Mouse (Mus musculus): ENCODE results near the gene Rapgef2.
A peak's percentile ranks its signal among the peaks of the same experiment; 100 is the strongest.
"Not testable (repeated sequence)": the region's sequence is repeated elsewhere in the genome, so short reads cannot be mapped to it uniquely, and the experiment has no call there.

The Rapgef2 gene

DNA sequence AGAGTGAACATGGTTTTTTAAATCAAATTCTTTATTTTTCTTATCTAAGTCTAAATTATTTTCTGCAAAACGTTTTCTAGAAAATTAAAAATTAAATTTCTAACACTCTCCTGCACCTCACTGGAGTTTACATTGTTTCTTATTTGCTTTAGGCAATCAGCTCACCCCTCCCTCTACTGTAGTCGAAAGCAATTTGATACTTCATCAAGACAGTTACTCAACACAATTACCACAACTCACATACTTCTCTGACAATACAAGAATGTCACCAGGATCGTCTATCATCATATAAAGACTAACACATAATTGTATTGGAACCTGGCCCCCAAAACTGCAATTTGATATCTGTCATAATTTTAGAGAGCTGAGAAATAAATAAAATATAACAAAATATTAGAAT lies 51.8 kb downstream of the Rapgef2 start:
- Histone ChIP-seq H3K9me3 (ENCODE audit: low read length) (no peaks in the 10 kb centered on the region), H3K4me1 (replicated peaks; ENCODE audit: low read depth, low read length) (peaks cover 31% of the 10 kb centered on the region), H3K36me3 (ENCODE audit: insufficient read depth, low read length) (no peaks in the 10 kb centered on the region), H3K27me3 (ENCODE audit: insufficient read depth, low read length) (no peaks in the 10 kb centered on the region), H3K4me3 (replicated peaks; ENCODE audit: low read length) (no peak overlapping the region)
- TF ChIP-seq NANOG (IDR thresholded peaks at IDR 0.05; ENCODE audit: borderline replicate concordance, low read length): no peak
- no peak for TF ChIP-seq POU5F1 (IDR thresholded peaks at IDR 0.05; ENCODE audit: borderline replicate concordance, low read length)
- TF ChIP-seq CTCF (conservative IDR thresholded peaks at IDR 0.05; ENCODE audit: low read length): no peak

GRCm38 (mm10) chr3:79233478-79234415 lies 52.6 kb downstream of the Rapgef2 start:
- peaks cover 33% of the 10 kb centered on the region for H3K4me1 ChIP-seq (replicated peaks; ENCODE audit: low read depth, low read length)
- H3K9me3 ChIP-seq (ENCODE audit: low read length): no peaks in the 10 kb centered on the region
- H3K36me3 ChIP-seq (ENCODE audit: insufficient read depth, low read length): no peaks in the 10 kb centered on the region
- TF ChIP-seq CTCF (conservative IDR thresholded peaks at IDR 0.05; ENCODE audit: low read length) (no peak), NANOG (IDR thresholded peaks at IDR 0.05; ENCODE audit: borderline replicate concordance, low read length) (no peak), POU5F1 (IDR thresholded peaks at IDR 0.05; ENCODE audit: borderline replicate concordance, low read length) (no peak)
- H3K27me3 ChIP-seq (ENCODE audit: insufficient read depth, low read length): no peaks in the 10 kb centered on the region
- no peak overlapping the region for H3K4me3 ChIP-seq (replicated peaks; ENCODE audit: low read length)

DNA sequence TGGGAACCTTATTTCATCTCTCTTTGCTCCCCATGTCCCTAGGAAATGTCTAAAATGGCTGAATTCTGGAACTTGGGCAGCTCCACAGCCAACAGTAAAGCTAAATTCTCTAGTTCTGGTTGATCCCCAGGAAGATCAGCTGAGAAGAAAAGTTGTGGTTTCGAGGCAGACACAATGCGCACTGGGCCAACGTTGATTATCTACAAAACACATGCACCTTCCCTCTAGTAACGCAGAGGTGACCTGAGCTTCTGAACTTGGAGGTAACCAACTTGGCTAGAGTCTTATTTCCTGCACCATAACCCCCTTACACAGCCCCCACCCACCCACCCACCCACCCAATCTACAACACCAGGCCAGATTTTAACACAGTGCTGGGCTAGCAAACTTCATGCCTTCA lies 55.6 kb downstream of the Rapgef2 start:
- Histone ChIP-seq H3K27me3 (ENCODE audit: insufficient read depth, low read length) (no peaks in the 10 kb centered on the region), H3K9me3 (ENCODE audit: low read length) (no peaks in the 10 kb centered on the region), H3K4me1 (replicated peaks; ENCODE audit: low read depth, low read length) (peaks cover 17% of the 10 kb centered on the region), H3K36me3 (ENCODE audit: insufficient read depth, low read length) (no peaks in the 10 kb centered on the region), H3K4me3 (replicated peaks; ENCODE audit: low read length) (no peak overlapping the region)
- TF ChIP-seq POU5F1 (IDR thresholded peaks at IDR 0.05; ENCODE audit: borderline replicate concordance, low read length) (no peak), CTCF (conservative IDR thresholded peaks at IDR 0.05; ENCODE audit: low read length) (no peak), NANOG (IDR thresholded peaks at IDR 0.05; ENCODE audit: borderline replicate concordance, low read length) (no peak)

DNA sequence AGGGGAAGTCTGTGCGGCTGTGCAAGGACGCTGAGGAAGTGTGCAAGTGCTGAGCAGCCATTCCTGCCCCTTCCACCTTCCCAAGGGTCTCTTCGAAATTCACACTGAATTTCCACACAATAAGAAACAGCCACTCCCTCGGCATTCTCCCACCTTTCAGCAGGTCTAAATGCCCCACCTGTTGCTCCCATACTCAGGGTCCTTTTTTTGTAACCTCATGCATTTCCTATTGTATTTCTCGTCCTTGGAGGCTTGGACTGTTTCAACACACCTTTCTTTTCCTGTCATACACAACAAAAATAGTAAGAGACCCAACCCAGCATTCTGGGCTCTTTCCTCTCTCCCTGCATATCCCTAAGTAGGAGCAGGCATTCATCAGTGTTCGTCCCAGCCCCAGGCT lies 56.8 kb downstream of the Rapgef2 start:
- Histone ChIP-seq H3K9me3 (ENCODE audit: low read length) (no peaks in the 10 kb centered on the region), H3K36me3 (ENCODE audit: insufficient read depth, low read length) (no peaks in the 10 kb centered on the region), H3K4me3 (replicated peaks; ENCODE audit: low read length) (0 out of 2 replicates have a peak overlapping the region, but pooled peaks have one; percentile 17), H3K27me3 (ENCODE audit: insufficient read depth, low read length) (no peaks in the 10 kb centered on the region), H3K4me1 (replicated peaks; ENCODE audit: low read depth, low read length) (peaks cover 17% of the 10 kb centered on the region)
- TF ChIP-seq CTCF (conservative IDR thresholded peaks at IDR 0.05; ENCODE audit: low read length) (no peak), NANOG (IDR thresholded peaks at IDR 0.05; ENCODE audit: borderline replicate concordance, low read length) (no peak), POU5F1 (IDR thresholded peaks at IDR 0.05; ENCODE audit: borderline replicate concordance, low read length) (no peak)

GRCm38 (mm10) chr3:79228304-79228703 lies 58.0 kb downstream of the Rapgef2 start:
- TF ChIP-seq NANOG (IDR thresholded peaks at IDR 0.05; ENCODE audit: borderline replicate concordance, low read length): no peak
- TF ChIP-seq CTCF (conservative IDR thresholded peaks at IDR 0.05; ENCODE audit: low read length): no peak
- no peak for TF ChIP-seq POU5F1 (IDR thresholded peaks at IDR 0.05; ENCODE audit: borderline replicate concordance, low read length)
- Histone ChIP-seq H3K4me1 (replicated peaks; ENCODE audit: low read depth, low read length) (peaks cover 17% of the 10 kb centered on the region), H3K27me3 (ENCODE audit: insufficient read depth, low read length) (no peaks in the 10 kb centered on the region), H3K9me3 (ENCODE audit: low read length) (peaks cover 5% of the 10 kb centered on the region), H3K4me3 (replicated peaks; ENCODE audit: low read length) (no peak overlapping the region), H3K36me3 (ENCODE audit: insufficient read depth, low read length) (no peaks in the 10 kb centered on the region)

DNA sequence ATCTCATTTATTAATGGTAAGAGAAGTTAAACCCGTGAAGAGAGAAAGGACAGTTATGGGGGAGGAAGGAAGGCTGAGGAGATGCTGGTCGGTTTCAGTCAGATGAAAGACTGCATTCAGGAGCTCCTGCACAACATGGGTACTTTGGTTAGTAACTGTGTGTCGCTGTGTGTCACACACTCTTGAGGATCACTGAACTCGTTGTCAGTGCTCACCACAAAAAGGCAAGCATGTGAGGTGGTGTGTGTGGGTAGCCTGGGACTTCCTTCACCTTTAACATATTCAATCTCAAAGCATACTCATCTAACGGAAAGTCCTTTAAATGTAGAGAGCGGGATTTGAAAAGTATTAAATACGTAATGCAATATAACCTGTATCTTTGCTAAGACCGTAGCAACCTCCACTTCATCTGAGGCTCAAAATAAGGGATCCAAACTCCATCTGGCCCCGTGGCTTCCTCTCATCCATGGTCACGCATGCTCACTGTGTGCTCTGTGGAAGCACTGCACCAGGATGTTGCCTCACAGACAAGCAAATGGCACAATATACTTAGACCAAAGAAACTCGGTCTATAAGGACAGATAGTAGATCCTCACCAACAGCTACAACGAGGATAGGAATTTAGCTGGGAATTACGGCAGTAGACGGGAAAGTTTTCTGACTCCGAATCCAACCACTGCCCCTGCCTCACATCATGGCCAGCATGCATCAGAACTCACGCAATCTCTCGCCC lies 58.8 kb downstream of the Rapgef2 start:
- Histone ChIP-seq H3K36me3 (ENCODE audit: insufficient read depth, low read length) (no peaks in the 10 kb centered on the region), H3K27me3 (ENCODE audit: insufficient read depth, low read length) (no peaks in the 10 kb centered on the region), H3K4me1 (replicated peaks; ENCODE audit: low read depth, low read length) (peaks cover 17% of the 10 kb centered on the region), H3K4me3 (replicated peaks; ENCODE audit: low read length) (no peak overlapping the region), H3K9me3 (ENCODE audit: low read length) (peaks cover 7% of the 10 kb centered on the region)
- no peak for TF ChIP-seq CTCF (conservative IDR thresholded peaks at IDR 0.05; ENCODE audit: low read length)
- TF ChIP-seq POU5F1 (IDR thresholded peaks at IDR 0.05; ENCODE audit: borderline replicate concordance, low read length): no peak

DNA sequence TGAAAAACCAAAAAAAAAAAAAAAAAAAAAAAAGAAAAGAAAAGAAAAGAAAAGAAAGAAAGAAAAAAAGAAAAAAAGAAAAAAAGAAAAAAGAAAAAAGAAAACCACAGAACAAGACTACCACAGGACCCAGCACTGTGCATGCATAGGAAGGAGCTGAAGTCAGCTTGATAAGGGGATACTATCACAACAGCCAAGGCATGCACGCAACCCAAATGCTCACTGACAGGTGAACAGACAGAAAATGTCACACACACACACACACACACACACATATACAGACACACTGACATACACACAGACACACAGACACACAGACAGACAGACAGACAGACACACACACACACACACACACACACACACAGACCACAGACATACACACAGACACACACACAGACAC lies 59.5 kb downstream of the Rapgef2 start:
- peaks cover 23% of the 10 kb centered on the region for H3K4me1 ChIP-seq (replicated peaks; ENCODE audit: low read depth, low read length)
- H3K4me3 ChIP-seq (replicated peaks; ENCODE audit: low read length); H3K9me3 ChIP-seq (ENCODE audit: low read length); H3K36me3 ChIP-seq (ENCODE audit: insufficient read depth, low read length); H3K27me3 ChIP-seq (ENCODE audit: insufficient read depth, low read length): not testable (repeated sequence)

DNA sequence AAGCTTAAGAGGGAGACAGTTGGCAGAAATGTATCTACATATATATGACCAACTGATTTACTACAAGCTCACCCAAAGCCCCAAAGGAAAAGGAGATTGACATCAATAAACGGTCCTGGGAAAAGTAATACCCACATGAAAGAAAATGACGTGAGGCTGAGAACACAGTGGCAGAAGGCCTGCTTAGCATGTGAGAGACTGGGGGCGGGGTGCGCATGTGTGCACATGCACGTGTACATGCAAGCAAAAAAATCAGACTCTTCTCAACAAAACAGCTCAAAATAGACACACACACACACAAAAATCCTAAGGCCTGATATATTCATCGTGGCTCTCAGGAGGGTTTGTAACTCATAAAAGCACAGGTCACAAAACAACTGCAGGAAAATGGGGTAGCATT lies 60.4 kb downstream of the Rapgef2 start:
- no peak overlapping the region for H3K4me3 ChIP-seq (replicated peaks; ENCODE audit: low read length)
- no peak for TF ChIP-seq POU5F1 (IDR thresholded peaks at IDR 0.05; ENCODE audit: borderline replicate concordance, low read length)
- H3K27me3 ChIP-seq (ENCODE audit: insufficient read depth, low read length): no peaks in the 10 kb centered on the region
- H3K4me1 ChIP-seq (replicated peaks; ENCODE audit: low read depth, low read length): peaks cover 26% of the 10 kb centered on the region
- H3K9me3 ChIP-seq (ENCODE audit: low read length): peaks cover 7% of the 10 kb centered on the region
- H3K36me3 ChIP-seq (ENCODE audit: insufficient read depth, low read length): no peaks in the 10 kb centered on the region

All from E14TG2a.4 (cell line).